Mouse (Mus musculus) heart, embryonic 14.5 days (tissue): Measurements from ENCODE around the gene Ptpn21. TPM values are rescaled to one million over a fixed set of nuclear protein-coding genes. Genes with fewer than 3 reads are reported as not detected.

ENCODE experiments used
- ATAC-seq: fragments of 200-750 bp; cut with Nextera tagmentation; 2 replicates; pipeline ENCODE4 v1.8.0; 2017; ENCODE audit warnings: low read depth, moderate TSS enrichment; ENCODE audit not compliant: insufficient number of reproducible peaks, insufficient read depth, low FRiP score
- H3K27ac ChIP-seq, 2 experiments: fragments of 200-500 bp in 1 of 2; fragments of 300-500 bp in 1 of 2; sonication (generic) in 1 of 2; replicated peaks in 1 of 2; 2 replicates each; pipeline ENCODE4 v1.5.1; 2012 to 2014; ENCODE audit warnings: low read depth in 2 of 2, low read length in 2 of 2, control low read depth in 1 of 2, mild to moderate bottlenecking in 1 of 2, mixed read lengths in 1 of 2; ENCODE audit not compliant: control insufficient read depth in 1 of 2, insufficient read depth in 1 of 2
- H3K27me3 ChIP-seq: fragments of 300-500 bp; sonication (generic); 2 replicates; pipeline ENCODE4 v1.6.1; 2014; ENCODE audit warnings: mild to moderate bottlenecking, low read length, control low read depth; ENCODE audit not compliant: control insufficient read depth, insufficient read depth
- H3K36me3 ChIP-seq: fragments of 300-500 bp; sonication (generic); 2 replicates; pipeline ENCODE4 v1.6.1; 2014; ENCODE audit warnings: mild to moderate bottlenecking, control low read depth, low read length, mixed read lengths; ENCODE audit not compliant: control insufficient read depth, insufficient read depth
- H3K4me1 ChIP-seq, 2 experiments: fragments of 200-500 bp in 1 of 2; fragments of 300-500 bp in 1 of 2; sonication (generic) in 1 of 2; 2 replicates each; pipeline ENCODE4 v1.6.1; 2012 to 2014; ENCODE audit warnings: low read length in 2 of 2, control low read depth in 1 of 2, mixed read lengths in 1 of 2; ENCODE audit not compliant: control insufficient read depth in 2 of 2, insufficient read depth in 2 of 2
- H3K4me2 ChIP-seq: fragments of 300-500 bp; sonication (generic); 2 replicates; pipeline ENCODE4 v1.6.1; 2014; ENCODE audit warnings: mild to moderate bottlenecking, low read length
- H3K4me3 ChIP-seq, 2 experiments: fragments of 200-500 bp in 1 of 2; fragments of 300-500 bp in 1 of 2; sonication (generic) in 1 of 2; 2 replicates each; pipeline ENCODE4 v1.5.1; 2012 to 2014; ENCODE audit warnings: low read length in 2 of 2, mild to moderate bottlenecking in 2 of 2, control low read depth in 1 of 2, low read depth in 1 of 2, moderate library complexity in 1 of 2; ENCODE audit not compliant: control insufficient read depth in 1 of 2, insufficient read depth in 1 of 2
- H3K9ac ChIP-seq: fragments of 300-500 bp; sonication (generic); 2 replicates; pipeline ENCODE4 v1.6.1; 2014; ENCODE audit warnings: mild to moderate bottlenecking, low read length
- H3K9me3 ChIP-seq: fragments of 300-500 bp; sonication (generic); 2 replicates; pipeline ENCODE4 v1.6.1; 2016; ENCODE audit warnings: low read length, control low read depth; ENCODE audit not compliant: control insufficient read depth
- WGBS: fragments of 180-500 bp; shearing (Covaris S2); extraction: QIAGEN DNeasy Blood & Tissue Kit; methylation state at CpG from one replicate; pipeline ENCODE4 v1.1.7; 2014; 5-methylcytosine and 5-hydroxymethylcytosine counted together
- polyA plus RNA-seq: library from polyadenylated mRNA; unstranded; fragments of >200 nt; fragmentation: Nextera tagmentation; extraction: Ambion mirVana; gene quantifications from 2 replicates; pipeline ENCODE4 v1.2.1, GENCODE M21; 2014

The Ptpn21 gene
- polyA plus RNA-seq, result 14.1 and 14.4 TPM in 2 replicates

- ATAC-seq, result peak; percentile 78
- peaks cover 17 to 22% of the 10 kb centered on the region in 2 experiments for H3K4me1 ChIP-seq
These were observed at the start of gene Ptpn21 for GRCm38 (mm10) chr12:98736951-98737800. Ptpn21 (minus strand) TSS chr12:98737405.

DNA sequence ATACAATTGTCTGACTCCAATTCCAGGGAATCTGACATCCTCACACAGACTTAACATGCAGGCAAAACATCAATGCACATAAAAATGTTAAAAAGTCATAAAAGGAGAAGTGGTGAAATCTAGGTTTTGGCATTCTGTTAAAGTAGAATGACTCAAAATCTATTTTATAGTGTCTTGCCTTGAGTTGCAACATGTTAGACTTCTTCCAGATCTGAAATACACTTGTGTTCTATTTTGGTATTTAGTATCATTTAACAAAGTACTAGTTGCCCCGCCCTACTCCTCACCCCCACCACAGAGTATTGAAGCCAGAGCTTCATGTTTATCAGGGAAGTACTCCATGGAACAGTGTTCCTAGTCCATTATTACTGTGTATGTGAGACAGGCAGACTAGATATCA is 47.0 kb upstream of the Ptpn21 start:
- H3K9ac ChIP-seq, result no peak overlapping the region
- ATAC-seq, result no peak
- no peaks in the 10 kb centered on the region for H3K4me1 ChIP-seq
- no peak overlapping the region for H3K27ac ChIP-seq
- no peaks in the 10 kb centered on the region for H3K9me3 ChIP-seq
- no peak overlapping the region for H3K4me3 ChIP-seq
- H3K27me3 ChIP-seq, result no peaks in the 10 kb centered on the region
- H3K4me2 ChIP-seq, result no peak overlapping the region
- H3K36me3 ChIP-seq, result peaks cover 95% of the 10 kb centered on the region
- 94% methylated on average over 1 of the region's 1 CpGs for WGBS

More at GRCm38 (mm10) chr12:98736951-98737800, at the start of gene Ptpn21:
- no peaks in the 10 kb centered on the region for H3K27me3 ChIP-seq
- H3K36me3 ChIP-seq, result peaks cover 5% of the 10 kb centered on the region; the same call in 1 of the 2 replicates
- peak within 1 kb of the TSS; percentile 89 to 97 for H3K4me3 ChIP-seq
- under 1% methylated on average over 74 of the region's 75 CpGs for WGBS
- H3K27ac ChIP-seq, result peak within 1 kb of the TSS; percentile 80 to 98
- H3K4me2 ChIP-seq, result peak within 1 kb of the TSS; percentile 88
- H3K9ac ChIP-seq, result peak within 1 kb of the TSS; percentile 95
- no peaks in the 10 kb centered on the region for H3K9me3 ChIP-seq

GRCm38 (mm10) chr12:98779148-98779547 is 41.9 kb upstream of the Ptpn21 start:
- no peaks in the 10 kb centered on the region for H3K4me1 ChIP-seq
- H3K4me2 ChIP-seq, result no peak overlapping the region
- H3K4me3 ChIP-seq, result no peak overlapping the region
- H3K27me3 ChIP-seq, result no peaks in the 10 kb centered on the region
- ATAC-seq, result no peak
- peaks cover 94% of the 10 kb centered on the region for H3K36me3 ChIP-seq
- H3K9ac ChIP-seq, result no peak overlapping the region
- H3K9me3 ChIP-seq, result no peaks in the 10 kb centered on the region
- 77% methylated on average over 4 of the region's 4 CpGs for WGBS
- no peak overlapping the region for H3K27ac ChIP-seq

GRCm38 (mm10) chr12:98777509-98777908 is 40.3 kb upstream of the Ptpn21 start:
- no peaks in the 10 kb centered on the region for H3K4me1 ChIP-seq
- no peak overlapping the region for H3K4me3 ChIP-seq
- H3K27me3 ChIP-seq, result no peaks in the 10 kb centered on the region
- peaks cover 94% of the 10 kb centered on the region for H3K36me3 ChIP-seq
- no peak for ATAC-seq
- 76% methylated on average over 3 of the region's 3 CpGs for WGBS
- no peak overlapping the region for H3K27ac ChIP-seq
- H3K9ac ChIP-seq, result no peak overlapping the region
- no peak overlapping the region for H3K4me2 ChIP-seq
- H3K9me3 ChIP-seq, result no peaks in the 10 kb centered on the region

- no peak for ATAC-seq
- WGBS, result 80% methylated on average over 2 of the region's 2 CpGs
- H3K27me3 ChIP-seq, result no peaks in the 10 kb centered on the region
These were observed 29.0 kb upstream of the Ptpn21 start for GRCm38 (mm10) chr12:98766241-98766640.

DNA sequence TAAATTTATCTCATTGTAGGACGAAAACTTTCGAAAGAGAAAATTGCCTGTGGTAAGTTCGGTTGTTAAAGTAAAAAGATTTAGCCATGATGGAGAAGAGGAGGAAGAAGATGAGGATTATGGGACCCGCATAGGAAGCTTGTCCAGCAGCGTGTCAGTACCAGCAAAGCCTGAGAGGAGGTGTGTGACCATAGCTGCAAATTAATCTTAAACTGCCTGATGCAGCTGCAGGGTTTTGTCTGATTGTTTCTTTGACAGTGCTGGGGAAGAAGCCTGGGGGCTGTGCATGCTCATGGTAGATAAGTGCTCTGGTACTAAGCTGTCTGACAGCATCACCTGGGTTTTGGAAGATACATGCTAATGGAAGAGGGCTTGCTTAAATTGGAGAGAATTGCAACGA is 22.5 kb upstream of the Ptpn21 start:
- Histone ChIP-seq H3K4me1 (no peaks in the 10 kb centered on the region), H3K36me3 (peaks cover 96% of the 10 kb centered on the region), H3K27ac (no peak overlapping the region), H3K27me3 (no peaks in the 10 kb centered on the region), H3K9me3 (no peaks in the 10 kb centered on the region), H3K4me3 (no peak overlapping the region), H3K4me2 (no peak overlapping the region), H3K9ac (no peak overlapping the region)
- 89% methylated on average over 6 of the region's 6 CpGs for WGBS
- no peak for ATAC-seq

More at GRCm38 (mm10) chr12:98766241-98766640, 29.0 kb upstream of the Ptpn21 start:
- Histone ChIP-seq H3K4me1 (no peaks in the 10 kb centered on the region), H3K9ac (no peak overlapping the region), H3K4me3 (no peak overlapping the region), H3K36me3 (peaks cover 97% of the 10 kb centered on the region), H3K9me3 (no peaks in the 10 kb centered on the region), H3K4me2 (no peak overlapping the region), H3K27ac (no peak overlapping the region)

GRCm38 (mm10) chr12:98757636-98758035 is 20.4 kb upstream of the Ptpn21 start:
- Histone ChIP-seq H3K9me3 (no peaks in the 10 kb centered on the region), H3K27me3 (no peaks in the 10 kb centered on the region), H3K9ac (no peak overlapping the region), H3K4me1 (no peaks in the 10 kb centered on the region), H3K36me3 (peaks cover 96% of the 10 kb centered on the region), H3K4me2 (no peak overlapping the region), H3K27ac (no peak overlapping the region), H3K4me3 (no peak overlapping the region)
- 87% methylated on average over 6 of the region's 6 CpGs for WGBS
- ATAC-seq, result no peak
